Mouse (Mus musculus) lung, postnatal 0 days (tissue): Measurements from ENCODE around the gene Rapsn. TPM values are rescaled to one million over a fixed set of nuclear protein-coding genes. Genes with fewer than 3 reads are reported as not detected.

Experiments used
- ATAC-seq: fragments of 200-750 bp; cut with Nextera tagmentation; 2 replicates; pipeline ENCODE4 v1.8.0; 2017; ENCODE audit warnings: moderate library complexity
- DNase-seq: peaks from one replicate; pipeline ENCODE4 v3.0.0-alpha.2; 2016; ENCODE audit warnings: low spot score
- H3K27ac ChIP-seq: fragments of 300-500 bp; sonication (generic); 2 replicates; pipeline ENCODE4 v1.5.1; 2014; ENCODE audit warnings: antibody characterized with exemption, mild to moderate bottlenecking, low read length, mixed read lengths
- H3K27me3 ChIP-seq: fragments of 300-500 bp; sonication (generic); replicated peaks from 2 replicates; pipeline ENCODE4 v1.6.1; 2014; ENCODE audit warnings: low read length, mixed read lengths; ENCODE audit not compliant: insufficient read depth
- H3K36me3 ChIP-seq: fragments of 300-500 bp; sonication (generic); 2 replicates; pipeline ENCODE4 v1.6.1; 2014; ENCODE audit warnings: low read length, mixed read lengths; ENCODE audit not compliant: insufficient read depth
- H3K4me1 ChIP-seq: fragments of 300-500 bp; sonication (generic); 2 replicates; pipeline ENCODE4 v1.6.1; 2014; ENCODE audit warnings: antibody characterized with exemption, low read depth, low read length, mixed read lengths; ENCODE audit not compliant: insufficient read depth
- H3K4me2 ChIP-seq: fragments of 300-500 bp; sonication (generic); replicated peaks from 2 replicates; pipeline ENCODE4 v1.6.1; 2014; ENCODE audit warnings: low read depth, mild to moderate bottlenecking, low read length, moderate library complexity, mixed read lengths
- H3K4me3 ChIP-seq: fragments of 300-500 bp; sonication (generic); 2 replicates; pipeline ENCODE4 v1.5.1; 2014; ENCODE audit warnings: low read depth, low read length
- H3K9ac ChIP-seq: fragments of 300-500 bp; sonication (generic); replicated peaks from 2 replicates; pipeline ENCODE4 v1.6.1; 2014; ENCODE audit warnings: low read depth, mild to moderate bottlenecking
- H3K9me3 ChIP-seq: fragments of 300-500 bp; sonication (generic); 2 replicates; pipeline ENCODE4 v1.6.1; 2016; ENCODE audit warnings: low read length, mixed read lengths
- CTCF ChIP-seq: IDR thresholded peaks from 2 replicates; pipeline ENCODE4 v1.5.1; 2016; ENCODE audit warnings: antibody characterized with exemption, mild to moderate bottlenecking
- EP300 ChIP-seq: IDR thresholded peaks from 2 replicates; pipeline ENCODE4 v1.6.1; 2016; ENCODE audit warnings: antibody characterized with exemption, mild to moderate bottlenecking, control low read depth
- WGBS: fragments of 180-500 bp; shearing (Covaris S2); extraction: QIAGEN DNeasy Blood & Tissue Kit; methylation state at CpG from one replicate; pipeline ENCODE4 v1.1.7; 2014; 5-methylcytosine and 5-hydroxymethylcytosine counted together
- polyA plus RNA-seq: library from polyadenylated mRNA; unstranded; fragments of >200 nt; fragmentation: Nextera tagmentation; extraction: Ambion mirVana; gene quantifications from 2 replicates; pipeline ENCODE4 v1.2.1, GENCODE M21; 2015

The Rapsn gene
- polyA plus RNA-seq, 1 experiment from 2014 or later, result 0.84 TPM

GRCm38 (mm10) chr2:91066455-91066854 is 31.0 kb downstream of the Rapsn start:
- no peak overlapping the region for H3K4me3 ChIP-seq
- 86% methylated on average over 3 of the region's 3 CpGs for WGBS
- TF ChIP-seq EP300 (no peak), CTCF (no peak)
- no peak overlapping the region for H3K27ac ChIP-seq
- H3K27me3 ChIP-seq, result no peaks in the 10 kb centered on the region
- ATAC-seq, result no peak
- DNase-seq, result no peak
- H3K4me2 ChIP-seq, result no peak overlapping the region
- peaks cover 10% of the 10 kb centered on the region; the same call in 1 of the 2 replicates for H3K36me3 ChIP-seq
- H3K9ac ChIP-seq, result no peak overlapping the region
- peaks cover 9% of the 10 kb centered on the region for H3K4me1 ChIP-seq
- no peaks in the 10 kb centered on the region for H3K9me3 ChIP-seq

- Histone ChIP-seq H3K4me3 (no peak overlapping the region), H3K27ac (no peak overlapping the region), H3K27me3 (no peaks in the 10 kb centered on the region), H3K36me3 (0 out of 2 replicates have a peak, but pooled peaks cover 5% of the 10 kb centered on the region), H3K9ac (no peak overlapping the region), H3K4me2 (peak overlapping the region; percentile 77; the same call in 1 of the 2 replicates), H3K9me3 (no peaks in the 10 kb centered on the region), H3K4me1 (peaks cover 9% of the 10 kb centered on the region)
- ATAC-seq (no peak), DNase-seq (no peak)
- WGBS, result 65% methylated on average over 13 of the region's 13 CpGs
- TF ChIP-seq CTCF (no peak), EP300 (no peak)
Observed at GRCm38 (mm10) chr2:91068162-91068871, 32.9 kb downstream of the Rapsn start.

GRCm38 (mm10) chr2:91068872-91069165 is 33.4 kb downstream of the Rapsn start:
- Histone ChIP-seq H3K4me1 (peaks cover 9% of the 10 kb centered on the region), H3K27ac (no peak overlapping the region), H3K27me3 (no peaks in the 10 kb centered on the region), H3K36me3 (0 out of 2 replicates have a peak, but pooled peaks cover 3% of the 10 kb centered on the region), H3K9me3 (no peaks in the 10 kb centered on the region), H3K9ac (no peak overlapping the region), H3K4me3 (0 out of 2 replicates have a peak overlapping the region, but pooled peaks have one; percentile 53), H3K4me2 (peak overlapping the region; percentile 77)
- WGBS, result 47% methylated on average over 6 of the region's 6 CpGs
- DNase-seq (peak; percentile 31), ATAC-seq (no peak)
- TF ChIP-seq CTCF (no peak), EP300 (no peak)

GRCm38 (mm10) chr2:91069306-91070000 is 34.0 kb downstream of the Rapsn start:
- H3K9ac ChIP-seq, result peak overlapping the region; percentile 51
- peak overlapping the region; percentile 53 for H3K4me3 ChIP-seq
- no peaks in the 10 kb centered on the region for H3K27me3 ChIP-seq
- no peaks in the 10 kb centered on the region for H3K36me3 ChIP-seq
- no peaks in the 10 kb centered on the region for H3K9me3 ChIP-seq
- H3K27ac ChIP-seq, result peak overlapping the region; percentile 87
- peaks cover 9% of the 10 kb centered on the region for H3K4me1 ChIP-seq
- ATAC-seq (no peak), DNase-seq (peak; percentile 66)
- 5% methylated on average over 14 of the region's 14 CpGs for whole genome bisulfite sequencing
- no peak for TF ChIP-seq EP300
- no peak for TF ChIP-seq CTCF
- H3K4me2 ChIP-seq, result peak overlapping the region; percentile 77

GRCm38 (mm10) chr2:91070076-91070800 is 34.8 kb downstream of the Rapsn start, which contains the start of gene Slc39a13:
TSS of gene Slc39a13 (minus strand) at chr2:91070417.
- Histone ChIP-seq H3K9ac (peak within 1 kb of the TSS; percentile 51), H3K4me2 (peak within 1 kb of the TSS; percentile 77), H3K9me3 (no peaks in the 10 kb centered on the region), H3K27me3 (no peaks in the 10 kb centered on the region), H3K36me3 (no peaks in the 10 kb centered on the region), H3K4me1 (peaks cover 9% of the 10 kb centered on the region), H3K27ac (peak within 1 kb of the TSS; percentile 87), H3K4me3 (peak within 1 kb of the TSS; percentile 53)
- ATAC-seq (peak; percentile 96), DNase-seq (peak; percentile 97)
- TF ChIP-seq EP300 (peak; percentile 66), CTCF (peak; percentile 100)
- WGBS, result under 1% methylated on average over 41 of the region's 69 CpGs

- Histone ChIP-seq H3K4me2 (peak overlapping the region; percentile 77; the same call in 1 of the 2 replicates), H3K4me1 (peaks cover 9% of the 10 kb centered on the region), H3K4me3 (peak overlapping the region; percentile 53; the same call in 1 of the 2 replicates), H3K27ac (peak overlapping the region; percentile 87), H3K27me3 (no peaks in the 10 kb centered on the region), H3K36me3 (no peaks in the 10 kb centered on the region), H3K9ac (peak overlapping the region; percentile 51; the same call in 1 of the 2 replicates), H3K9me3 (no peaks in the 10 kb centered on the region)
- WGBS, result 83% methylated on average over 10 of the region's 10 CpGs
- no peak for TF ChIP-seq CTCF
- TF ChIP-seq EP300, result no peak
- no peak for ATAC-seq
- no peak for DNase-seq
Observed at GRCm38 (mm10) chr2:91071059-91071458, 35.6 kb downstream of the Rapsn start.
